Mouse (Mus musculus): Measurements from ENCODE around the gene Tubg2. TPM values are rescaled to one million over a fixed set of nuclear protein-coding genes. Genes with fewer than 3 reads are reported as not detected.

The Tubg2 gene
- total RNA-seq, 4 experiments from 2014 or later = 53.1 to 58.8 (median 56.7) TPM

GRCm38 (mm10) chr11:101164677-101165580 is 9.2 kb downstream of the Tubg2 start:
- no peak for DNase-seq (ENCODE audit: low spot score in 2 of 2)

DNA sequence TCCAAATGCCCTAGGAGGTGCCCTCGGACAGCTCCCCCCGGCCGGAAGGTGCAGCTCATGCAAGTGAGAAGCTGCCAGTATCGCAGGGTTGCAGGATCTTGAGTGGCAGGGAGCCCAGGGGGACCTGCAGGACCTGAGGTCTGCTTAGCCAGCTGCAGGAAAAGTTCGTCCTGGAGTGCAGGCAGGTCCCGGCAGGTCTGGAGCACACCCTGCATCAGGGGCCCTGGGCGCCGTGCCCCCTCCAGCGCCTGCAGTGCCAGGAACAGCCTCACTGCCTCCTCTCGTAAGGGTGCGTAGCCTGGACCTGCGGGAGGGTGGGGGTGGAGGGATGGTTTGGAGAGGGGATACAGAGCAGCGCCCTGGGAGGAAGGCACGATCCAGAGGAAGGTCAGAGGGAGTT is 10.7 kb downstream of the Tubg2 start:
- peak in 1 of 2 experiments; percentile 6 for DNase-seq (ENCODE audit: low spot score in 2 of 2)

- peak in 1 of 2 experiments; percentile 10 for DNase-seq (ENCODE audit: low spot score in 2 of 2)
These were observed 11.7 kb downstream of the Tubg2 start for GRCm38 (mm10) chr11:101167211-101167962.

GRCm38 (mm10) chr11:101167963-101168300 is 12.2 kb downstream of the Tubg2 start:
- DNase-seq (ENCODE audit: low spot score in 2 of 2) = peak in 1 of 2 experiments; percentile 9

GRCm38 (mm10) chr11:101168301-101168980 is 12.7 kb downstream of the Tubg2 start:
- DNase-seq (ENCODE audit: low spot score in 2 of 2) = no peak

DNA sequence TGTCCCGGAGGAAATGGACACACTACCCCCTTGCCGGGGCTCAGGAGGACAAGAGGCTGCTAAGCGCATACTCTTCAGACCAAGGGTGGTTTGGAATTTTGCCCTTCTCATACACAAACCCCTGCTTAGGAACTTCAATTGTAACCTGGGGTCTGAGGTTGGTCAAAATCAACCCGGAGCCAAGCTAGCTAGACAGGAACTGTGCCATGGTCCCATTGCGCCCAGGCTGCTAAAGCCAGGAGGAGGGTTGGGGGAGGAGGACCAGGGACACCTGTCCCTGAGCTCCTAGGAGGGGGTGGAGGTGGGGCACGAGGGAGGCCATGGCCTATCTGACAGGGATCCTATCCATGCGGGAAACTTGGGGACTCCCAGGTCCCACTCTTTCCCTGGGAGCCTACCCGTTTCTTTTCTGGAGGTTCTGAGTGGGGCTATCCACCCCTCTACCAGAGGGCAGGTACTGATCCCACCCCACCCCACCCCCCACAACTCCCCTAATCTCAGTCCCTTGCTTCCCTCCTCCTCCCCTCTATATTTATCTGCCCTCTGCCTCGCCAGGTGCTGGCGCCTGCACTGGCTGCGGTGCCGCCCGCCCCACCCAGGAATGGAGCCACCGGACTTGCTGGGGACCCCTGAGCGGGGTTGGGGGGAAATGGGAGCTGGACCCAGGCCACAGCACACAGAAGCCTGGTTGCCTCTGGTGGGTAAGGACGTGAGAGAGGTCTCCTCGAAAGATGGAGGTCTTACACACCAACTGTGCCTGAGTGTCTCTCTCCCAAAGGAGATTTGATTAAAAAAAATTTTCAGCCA is 13.8 kb downstream of the Tubg2 start:
- no peak for DNase-seq (ENCODE audit: low spot score in 2 of 2)

DNA sequence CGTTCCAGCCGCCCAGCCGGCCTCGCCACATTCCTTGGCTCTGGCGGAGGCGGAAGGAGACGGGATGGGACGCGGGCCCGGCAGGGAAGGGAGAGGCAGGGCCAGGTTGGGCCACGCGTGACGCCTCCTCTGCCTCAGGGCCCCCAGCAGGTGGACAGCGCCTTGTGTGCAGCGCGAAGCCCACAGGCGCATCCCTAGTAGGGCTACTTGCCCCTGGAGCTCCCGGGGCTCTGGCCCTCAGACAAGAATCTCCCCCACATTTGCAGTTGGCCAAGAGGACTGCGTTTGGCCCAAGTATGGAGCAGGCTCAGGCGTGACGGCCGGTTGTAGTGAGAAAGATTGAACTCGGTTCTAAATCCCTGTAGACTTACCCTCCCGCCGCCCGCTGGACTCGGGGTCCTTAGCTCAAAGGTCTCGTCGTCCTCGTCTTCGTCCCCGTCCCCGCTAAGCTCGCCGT is 14.7 kb downstream of the Tubg2 start, which contains the start of gene Cntnap1:
Gene Cntnap1 (plus strand): TSS at position 170 of the 457 bp plus-strand sequence.
- DNase-seq (ENCODE audit: low spot score in 2 of 2) = no peak

- peak; percentile 72 to 97 for DNase-seq (ENCODE audit: low spot score in 2 of 2)
These were observed 15.3 kb downstream of the Tubg2 start, which contains the start of gene Plekhh3 for GRCm38 (mm10) chr11:101170811-101171610. Gene Plekhh3 (minus strand): TSS chr11:101171351.

GRCm38 (mm10) chr11:101171721-101172433 is 16.2 kb downstream of the Tubg2 start:
- peak in 1 of 2 experiments; percentile 63 for DNase-seq (ENCODE audit: low spot score in 2 of 2)

GRCm38 (mm10) chr11:101172434-101172815 is 16.7 kb downstream of the Tubg2 start:
- DNase-seq (ENCODE audit: low spot score in 2 of 2) = no peak

- DNase-seq (ENCODE audit: low spot score in 2 of 2) = no peak
These were observed 17.4 kb downstream of the Tubg2 start for GRCm38 (mm10) chr11:101173112-101173511.

- no peak for DNase-seq (ENCODE audit: low spot score in 2 of 2)
These were observed 18.1 kb downstream of the Tubg2 start for GRCm38 (mm10) chr11:101173631-101174388.

DNA sequence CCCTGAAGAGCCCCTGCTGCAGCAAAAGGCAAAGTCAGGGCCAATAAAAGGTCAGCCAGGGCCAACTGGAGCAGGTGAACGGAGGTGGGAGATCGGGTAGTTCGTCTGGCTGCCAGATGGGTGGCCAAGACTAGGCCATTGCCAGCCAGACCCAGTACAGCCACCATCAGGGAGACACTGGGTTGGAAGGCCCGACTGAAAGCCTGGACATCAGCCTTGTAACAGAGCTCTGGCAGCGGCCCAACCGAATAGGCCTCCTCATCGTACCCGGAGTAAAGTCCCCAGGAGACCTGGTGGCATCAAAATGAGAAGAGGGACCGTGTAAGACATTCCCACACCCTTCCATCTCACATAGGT is 18.7 kb downstream of the Tubg2 start:
- DNase-seq (ENCODE audit: low spot score in 2 of 2) = no peak

DNA sequence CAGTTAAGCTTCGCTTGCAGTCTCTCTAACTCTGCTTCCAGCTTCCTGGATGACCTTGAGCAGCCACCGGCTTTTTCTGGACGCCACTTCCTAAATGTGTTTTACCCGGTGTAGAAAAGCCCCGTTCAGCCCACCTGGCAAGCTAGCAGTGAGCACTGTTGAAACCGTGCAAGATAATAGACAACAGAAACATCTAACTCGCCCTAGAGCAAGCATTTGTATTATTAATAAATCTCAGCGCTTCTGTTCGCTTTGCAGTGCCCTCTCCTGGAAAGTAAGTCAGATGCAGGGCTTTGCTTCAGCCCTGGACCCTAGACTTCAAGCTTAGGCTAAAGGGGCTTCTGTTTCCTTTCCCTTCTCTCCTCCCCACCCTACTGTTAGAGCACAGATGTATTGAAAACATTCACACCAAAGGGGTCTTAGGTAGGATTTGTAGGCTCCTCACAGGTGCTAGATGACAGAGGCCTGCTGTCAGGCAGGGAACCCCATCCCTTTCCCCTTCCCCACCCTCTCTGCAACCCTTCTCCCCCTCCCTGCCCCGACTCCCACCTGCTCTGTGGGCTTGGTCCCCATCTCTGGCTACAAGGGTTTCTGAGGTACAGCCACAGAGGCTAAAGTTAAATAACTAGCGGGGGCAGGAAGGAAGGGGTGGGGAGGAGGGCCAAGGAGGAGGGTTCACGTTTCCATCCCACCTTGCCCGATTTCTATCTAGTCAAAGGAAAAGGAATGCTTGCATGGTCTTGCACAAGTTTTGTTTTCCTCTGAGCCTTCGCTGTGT is 19.3 kb downstream of the Tubg2 start, which contains the start of gene Ccr10:
Gene Ccr10 (minus strand): TSS at position 593 of the 778 bp plus-strand sequence.
- no peak for DNase-seq (ENCODE audit: low spot score in 2 of 2)

DNA sequence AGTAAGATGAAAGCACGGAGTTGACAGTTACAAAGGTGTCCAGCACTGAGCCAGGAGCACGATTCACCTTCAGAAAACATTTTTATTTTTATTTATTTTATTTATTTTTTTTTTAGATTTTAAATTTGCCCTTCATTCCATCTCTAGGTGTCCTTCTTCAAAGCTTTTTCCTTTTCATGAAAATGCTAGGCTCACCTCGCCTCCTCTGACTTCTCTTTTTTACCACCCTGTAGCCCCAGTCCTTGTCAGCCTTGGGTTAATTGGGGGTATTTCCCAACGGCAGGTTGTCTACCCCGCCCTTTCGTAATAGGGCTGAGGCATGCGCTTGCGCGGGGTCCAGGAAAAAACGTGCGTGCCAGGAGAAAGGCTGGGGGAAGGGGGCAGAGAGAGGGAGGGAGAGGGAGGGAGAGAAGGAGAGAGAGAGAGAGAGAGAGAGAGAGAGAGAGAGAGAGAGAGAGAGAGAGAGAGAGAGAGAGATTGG is 20.0 kb downstream of the Tubg2 start:
- DNase-seq (ENCODE audit: low spot score in 2 of 2) = no peak

DNA sequence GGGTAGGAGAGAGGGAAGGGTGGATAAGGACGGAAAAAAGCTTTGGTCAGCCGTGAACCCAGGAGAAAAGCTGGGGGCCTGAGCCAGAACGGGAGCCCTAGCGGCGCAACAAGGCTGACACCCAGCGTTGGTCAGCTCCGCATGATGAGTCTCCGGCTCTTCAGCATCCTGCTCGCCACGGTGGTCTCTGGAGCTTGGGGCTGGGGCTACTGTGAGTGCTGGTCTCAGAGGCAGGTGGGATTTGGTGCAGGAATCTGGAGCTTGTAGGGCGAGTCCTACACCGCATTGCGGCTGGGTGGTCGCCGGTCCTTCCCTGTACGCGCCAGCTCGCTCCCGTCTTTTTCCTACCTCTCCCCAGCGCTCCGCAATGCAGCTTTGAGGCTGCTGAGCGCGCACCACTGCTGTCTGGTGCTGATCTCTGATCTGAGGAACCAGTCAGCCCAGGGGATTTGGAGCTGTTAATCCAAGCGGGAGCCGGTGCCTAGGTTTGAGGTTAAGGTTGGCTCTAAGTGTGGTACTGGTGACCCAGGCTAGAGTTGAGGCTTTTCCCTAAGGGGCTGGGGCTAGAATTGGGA is 20.5 kb downstream of the Tubg2 start:
- peak in 1 of 2 experiments; percentile 45 for DNase-seq (ENCODE audit: low spot score in 2 of 2)
